Mouse (Mus musculus): ENCODE data around the gene Trhr2. TPM values are rescaled to one million over a fixed set of nuclear protein-coding genes. Genes with fewer than 3 reads are reported as not detected.

Gene Trhr2
- polyA plus RNA-seq, 1 experiment = 0.05 TPM

DNA sequence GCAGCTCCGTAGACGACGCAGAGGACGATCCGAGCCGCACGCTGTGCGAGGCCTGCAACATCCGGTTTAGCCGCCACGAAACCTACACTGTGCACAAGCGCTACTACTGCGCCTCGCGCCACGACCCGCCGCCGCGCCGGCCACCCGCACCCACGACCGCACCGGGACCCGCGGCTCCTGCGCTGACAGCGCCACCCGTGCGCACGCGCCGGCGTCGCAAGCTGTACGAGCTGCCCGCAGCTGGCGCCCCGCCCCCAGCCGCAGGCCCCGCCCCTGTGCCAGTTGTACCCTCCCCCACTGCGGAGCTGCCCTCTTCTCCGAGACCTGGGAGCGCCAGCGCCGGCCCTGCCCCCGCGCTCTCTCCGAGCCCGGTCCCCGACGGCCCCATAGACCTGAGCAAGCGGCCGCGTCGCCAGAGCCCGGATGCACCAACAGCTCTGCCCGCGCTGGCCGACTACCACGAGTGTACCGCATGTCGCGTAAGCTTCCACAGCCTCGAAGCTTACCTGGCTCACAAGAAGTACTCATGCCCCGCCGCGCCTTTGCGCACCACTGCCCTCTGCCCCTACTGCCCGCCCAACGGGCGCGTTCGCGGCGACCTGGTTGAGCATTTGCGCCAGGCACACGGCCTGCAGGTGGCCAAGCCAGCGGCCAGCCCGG, 24.2 kb downstream of the Trhr2 start:
- no peak for TF ChIP-seq CTCF (conservative IDR thresholded peaks at IDR 0.05; ENCODE audit: insufficient read depth, insufficient read length, low read depth, low read length)
- TF ChIP-seq POLR2A (IDR thresholded peaks at IDR 0.05; ENCODE audit: low read depth, low read length) = no peak
- Histone ChIP-seq H3K27ac (ENCODE audit: insufficient read depth, low read depth, low read length) (no peak overlapping the region), H3K4me1 (ENCODE audit: control insufficient read depth, insufficient read depth, low read length) (no peaks in the 10 kb centered on the region), H3K36me3 (ENCODE audit: control insufficient read depth, insufficient read depth, low read length) (no peaks in the 10 kb centered on the region), H3K4me3 (ENCODE audit: insufficient read depth, low read depth, low read length) (peak overlapping the region; percentile 50), H3K27me3 (replicated peaks; ENCODE audit: control insufficient read depth, insufficient read depth, low read length) (no peaks in the 10 kb centered on the region)
- peak; percentile 71 for DNase-seq
- WGBS = 41% methylated on average over 81 of the region's 81 CpGs

- H3K27me3 ChIP-seq (replicated peaks; ENCODE audit: control insufficient read depth, insufficient read depth, low read length) = no peaks in the 10 kb centered on the region
- 42% methylated on average over 57 of the region's 57 CpGs for WGBS
- DNase-seq = peak; percentile 44
- no peak overlapping the region for H3K27ac ChIP-seq (ENCODE audit: insufficient read depth, low read depth, low read length)
- TF ChIP-seq POLR2A (IDR thresholded peaks at IDR 0.05; ENCODE audit: low read depth, low read length) (no peak), CTCF (conservative IDR thresholded peaks at IDR 0.05; ENCODE audit: insufficient read depth, insufficient read length, low read depth, low read length) (no peak)
- H3K36me3 ChIP-seq (ENCODE audit: control insufficient read depth, insufficient read depth, low read length) = no peaks in the 10 kb centered on the region
- H3K4me3 ChIP-seq (ENCODE audit: insufficient read depth, low read depth, low read length) = peak overlapping the region; percentile 50
- no peaks in the 10 kb centered on the region for H3K4me1 ChIP-seq (ENCODE audit: control insufficient read depth, insufficient read depth, low read length)
Measured at GRCm38 (mm10) chr8:122335638-122336250, 24.8 kb downstream of the Trhr2 start.

GRCm38 (mm10) chr8:122334791-122335490, 25.6 kb downstream of the Trhr2 start:
- 94% methylated on average over 13 of the region's 13 CpGs for WGBS
- no peak for TF ChIP-seq POLR2A (IDR thresholded peaks at IDR 0.05; ENCODE audit: low read depth, low read length)
- no peak for TF ChIP-seq CTCF (conservative IDR thresholded peaks at IDR 0.05; ENCODE audit: insufficient read depth, insufficient read length, low read depth, low read length)
- DNase-seq = no peak
- Histone ChIP-seq H3K27me3 (replicated peaks; ENCODE audit: control insufficient read depth, insufficient read depth, low read length) (no peaks in the 10 kb centered on the region), H3K36me3 (ENCODE audit: control insufficient read depth, insufficient read depth, low read length) (no peaks in the 10 kb centered on the region), H3K4me3 (ENCODE audit: insufficient read depth, low read depth, low read length) (no peak overlapping the region), H3K4me1 (ENCODE audit: control insufficient read depth, insufficient read depth, low read length) (no peaks in the 10 kb centered on the region), H3K27ac (ENCODE audit: insufficient read depth, low read depth, low read length) (no peak overlapping the region)

GRCm38 (mm10) chr8:122333531-122333930, 27.0 kb downstream of the Trhr2 start:
- TF ChIP-seq CTCF (conservative IDR thresholded peaks at IDR 0.05; ENCODE audit: insufficient read depth, insufficient read length, low read depth, low read length) = no peak
- no peak for TF ChIP-seq POLR2A (IDR thresholded peaks at IDR 0.05; ENCODE audit: low read depth, low read length)
- H3K27ac ChIP-seq (ENCODE audit: insufficient read depth, low read depth, low read length) = no peak overlapping the region
- H3K36me3 ChIP-seq (ENCODE audit: control insufficient read depth, insufficient read depth, low read length) = no peaks in the 10 kb centered on the region
- DNase-seq = no peak
- no peaks in the 10 kb centered on the region for H3K4me1 ChIP-seq (ENCODE audit: control insufficient read depth, insufficient read depth, low read length)
- 89% methylated on average over 7 of the region's 7 CpGs for WGBS
- no peaks in the 10 kb centered on the region for H3K27me3 ChIP-seq (replicated peaks; ENCODE audit: control insufficient read depth, insufficient read depth, low read length)
- H3K4me3 ChIP-seq (ENCODE audit: insufficient read depth, low read depth, low read length) = no peak overlapping the region

GRCm38 (mm10) chr8:122332753-122333506, 27.6 kb downstream of the Trhr2 start:
- peak; percentile 87 for DNase-seq
- Histone ChIP-seq H3K4me1 (ENCODE audit: control insufficient read depth, insufficient read depth, low read length) (no peaks in the 10 kb centered on the region), H3K27ac (ENCODE audit: insufficient read depth, low read depth, low read length) (no peak overlapping the region), H3K27me3 (replicated peaks; ENCODE audit: control insufficient read depth, insufficient read depth, low read length) (no peaks in the 10 kb centered on the region), H3K36me3 (ENCODE audit: control insufficient read depth, insufficient read depth, low read length) (no peaks in the 10 kb centered on the region), H3K4me3 (ENCODE audit: insufficient read depth, low read depth, low read length) (no peak overlapping the region)
- TF ChIP-seq POLR2A (IDR thresholded peaks at IDR 0.05; ENCODE audit: low read depth, low read length) = no peak
- peak; percentile 97 for TF ChIP-seq CTCF (conservative IDR thresholded peaks at IDR 0.05; ENCODE audit: insufficient read depth, insufficient read length, low read depth, low read length)
- WGBS = 72% methylated on average over 6 of the region's 6 CpGs

GRCm38 (mm10) chr8:122331134-122331523, 29.4 kb downstream of the Trhr2 start:
- no peak overlapping the region for H3K27ac ChIP-seq (ENCODE audit: insufficient read depth, low read depth, low read length)

More at GRCm38 (mm10) chr8:122331134-122331523, 29.4 kb downstream of the Trhr2 start:
- Histone ChIP-seq H3K27me3 (replicated peaks; ENCODE audit: control insufficient read depth, insufficient read depth, low read length) (no peaks in the 10 kb centered on the region), H3K4me3 (ENCODE audit: insufficient read depth, low read depth, low read length) (no peak overlapping the region), H3K36me3 (ENCODE audit: control insufficient read depth, insufficient read depth, low read length) (no peaks in the 10 kb centered on the region), H3K4me1 (ENCODE audit: control insufficient read depth, insufficient read depth, low read length) (no peaks in the 10 kb centered on the region)
- no peak for TF ChIP-seq CTCF (conservative IDR thresholded peaks at IDR 0.05; ENCODE audit: insufficient read depth, insufficient read length, low read depth, low read length)
- TF ChIP-seq POLR2A (IDR thresholded peaks at IDR 0.05; ENCODE audit: low read depth, low read length) = no peak
- WGBS = 61% methylated on average over 3 of the region's 3 CpGs
- peak; percentile 87 for DNase-seq
